Mouse (Mus musculus) B cell, adult 2 months (primary cell): ENCODE measurements at regions not wholly inside any gene's neighbourhood (a gene's known extent, or its start where the extent isn't known, plus 50 kb on each side); places are given as distances from the start of the nearest gene placed in this dataset.

Source experiments
- DNase-seq, 2 experiments: peaks; one replicate each; pipeline ENCODE4 v3.0.0; 2022

- DNase-seq, result no peak
These were observed 52.7 kb upstream of the Atp2b1 start for GRCm38 (mm10) chr10:98861521-98861920.

- no peak for DNase-seq
These were observed 51.5 kb upstream of the Atp2b1 start for GRCm38 (mm10) chr10:98862712-98863111.

GRCm38 (mm10) chr10:98864384-98864783, 49.8 kb upstream of the Atp2b1 start:
- no peak for DNase-seq
